Mouse (Mus musculus): ENCODE data around the gene Olfml2a.
A peak's percentile ranks its signal among the peaks of the same experiment; 100 is the strongest.

Gene Olfml2a

DNA sequence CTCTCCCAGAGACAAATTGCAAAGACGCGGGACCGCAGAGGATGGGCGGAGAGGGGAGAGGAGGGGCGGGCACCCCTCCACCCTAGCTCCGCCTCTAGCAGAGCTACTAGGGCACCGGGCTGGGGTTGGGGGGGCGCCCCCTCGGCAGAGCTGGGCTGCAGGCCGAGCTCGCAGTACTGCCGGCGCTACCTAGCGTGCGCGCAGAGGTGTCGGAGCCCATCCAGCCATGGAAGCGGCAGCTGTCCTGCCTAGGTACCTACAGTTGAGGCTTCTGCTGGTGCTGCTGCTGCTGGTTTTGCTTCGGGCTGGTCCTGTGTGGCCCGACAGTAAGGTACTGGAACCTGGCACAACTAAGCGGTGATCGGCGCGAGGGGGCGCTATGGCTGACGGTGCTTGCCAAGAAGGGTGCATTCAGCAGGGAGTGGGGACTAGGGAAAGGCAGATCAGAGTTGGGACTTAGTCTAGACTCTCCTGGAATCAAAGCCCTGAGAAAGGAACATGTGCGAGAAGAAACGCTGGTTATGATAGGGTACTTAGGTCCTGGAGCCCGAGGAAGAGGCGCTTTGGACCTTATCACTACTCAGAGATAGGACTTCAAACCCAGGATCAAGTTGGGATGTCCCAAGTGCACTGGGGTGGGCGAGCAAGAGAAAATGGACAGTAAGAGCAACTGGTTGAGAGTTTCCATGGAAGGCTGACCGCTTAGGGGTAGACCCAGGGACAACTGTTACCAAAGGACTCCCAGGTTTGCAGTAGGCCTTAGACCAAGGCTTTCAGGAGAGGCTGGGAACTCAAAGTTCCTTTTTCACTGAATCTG lies at the start of gene Olfml2a:
Gene Olfml2a (plus strand): TSS at position 128 of the 817 bp plus-strand sequence.
- DNase-seq (ENCODE audit: low read depth, low spot score): peak; percentile 74

DNA sequence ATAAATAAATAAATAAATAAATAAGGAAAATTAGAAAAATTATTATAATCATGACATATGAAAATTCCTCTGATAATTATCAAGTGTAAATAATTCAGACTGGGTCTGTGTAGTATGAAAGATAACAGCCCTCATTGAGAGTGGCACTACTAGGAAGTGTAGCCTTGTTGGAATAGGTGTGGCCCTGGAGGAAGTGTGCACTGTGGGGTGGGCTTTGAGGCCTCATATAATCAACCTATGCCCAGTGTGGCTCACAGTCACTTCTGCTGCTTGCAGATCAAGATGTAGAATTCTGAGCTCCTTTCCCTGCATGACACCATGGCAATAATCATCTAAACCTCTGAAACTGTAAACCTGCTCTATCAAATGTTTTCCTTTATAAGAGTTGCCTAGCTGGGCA lies 28.9 kb upstream of the Olfml2a start:
- DNase-seq (ENCODE audit: low read depth, low spot score): no peak

DNA sequence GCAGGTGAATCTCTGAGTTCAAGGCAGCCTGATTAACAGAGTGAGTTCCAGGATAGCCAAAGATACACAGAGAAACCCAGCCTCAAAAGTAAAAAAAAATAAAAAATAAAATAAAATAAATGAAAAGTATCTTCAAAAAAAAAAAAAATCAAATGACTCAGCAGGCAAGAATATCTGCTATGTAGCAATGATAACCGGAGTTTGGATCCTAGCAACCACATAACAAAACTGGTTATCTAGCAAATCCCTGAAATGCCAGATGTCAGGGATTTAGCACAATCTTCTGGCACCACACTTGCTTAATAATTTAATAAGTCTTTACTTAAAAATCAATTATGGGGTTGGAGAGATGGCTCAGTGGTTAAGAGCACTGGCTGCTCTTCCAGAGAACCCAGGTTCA lies 27.5 kb upstream of the Olfml2a start:
- no peak for DNase-seq (ENCODE audit: low read depth, low spot score)

DNA sequence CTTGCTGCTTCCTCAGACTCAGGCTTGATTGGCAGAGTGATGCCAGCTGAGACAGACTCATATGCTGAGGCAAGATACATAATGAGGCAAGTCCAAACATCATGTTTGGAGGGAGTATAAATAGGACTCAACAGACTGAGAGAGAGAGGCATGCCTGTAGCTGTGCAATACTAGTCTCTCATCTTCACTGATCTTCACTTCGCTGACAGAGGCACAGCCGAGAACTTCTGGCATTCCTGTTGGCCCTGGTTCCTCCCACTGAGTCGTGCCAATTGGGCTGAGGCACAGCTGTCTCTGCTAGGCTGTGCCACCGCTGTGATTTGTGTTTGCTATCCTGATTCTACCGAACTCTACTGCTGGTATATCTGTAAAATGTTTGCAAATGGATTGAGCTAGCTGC lies 25.7 kb upstream of the Olfml2a start:
- no peak for DNase-seq (ENCODE audit: low read depth, low spot score)

DNA sequence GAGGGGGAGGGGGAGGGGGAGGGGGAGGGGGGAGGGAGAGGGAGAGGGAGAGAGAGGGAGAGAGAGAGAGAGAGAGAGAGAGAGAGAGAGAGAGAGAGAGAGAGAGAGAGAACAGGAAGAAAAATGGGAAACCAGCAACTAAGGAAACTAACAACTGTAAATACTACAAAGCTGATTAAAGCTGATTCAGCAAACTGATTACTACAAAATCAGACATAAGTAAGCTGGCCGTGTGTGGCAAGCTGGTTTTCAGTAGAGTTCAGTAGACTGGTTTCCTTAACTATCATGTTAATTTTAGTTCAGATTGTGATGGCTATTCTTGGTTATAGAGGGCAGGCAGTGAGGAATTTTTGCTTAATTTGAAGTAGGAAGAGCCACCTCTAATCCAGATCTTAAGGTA lies 23.2 kb upstream of the Olfml2a start:
- DNase-seq (ENCODE audit: low read depth, low spot score): no peak

DNA sequence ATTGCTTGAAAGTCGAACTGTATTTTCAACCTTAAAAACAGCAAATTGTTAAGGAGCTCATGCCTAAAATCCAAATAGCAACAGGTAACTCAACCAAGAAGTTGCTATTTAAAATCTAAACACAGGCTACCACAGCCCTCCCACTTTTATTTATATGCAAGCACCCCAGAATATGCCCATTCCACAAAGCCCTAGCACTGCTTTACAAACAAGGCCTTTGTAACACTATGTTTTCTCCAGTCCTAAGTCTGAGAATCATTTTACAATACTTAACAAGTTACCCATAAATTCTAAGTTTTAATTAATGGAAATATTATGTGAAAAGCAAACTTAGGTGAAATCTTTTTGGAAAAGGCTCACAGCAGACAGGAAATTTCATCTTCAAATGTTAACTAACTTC lies 17.3 kb upstream of the Olfml2a start:
- no peak for DNase-seq (ENCODE audit: low read depth, low spot score)

DNA sequence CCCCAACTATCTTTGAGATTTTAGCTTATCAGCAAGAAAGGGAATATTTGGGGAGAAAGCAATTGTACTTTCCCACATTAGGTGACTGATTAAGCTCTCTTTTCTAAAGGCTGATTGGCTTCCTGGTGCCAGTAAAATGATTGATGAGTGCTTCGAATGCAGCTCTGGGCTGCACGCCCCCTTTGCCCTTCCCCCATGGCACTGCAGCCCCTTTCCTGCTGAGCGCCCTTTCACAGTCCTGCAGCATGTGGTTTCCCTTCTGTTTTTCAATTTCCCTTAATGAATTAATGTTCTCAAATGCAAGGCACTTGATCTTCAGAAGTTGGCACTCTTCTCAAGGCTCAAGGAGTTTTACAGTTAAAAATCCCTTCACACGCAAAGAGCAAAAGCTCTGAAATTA lies 16.8 kb upstream of the Olfml2a start:
- no peak for DNase-seq (ENCODE audit: low read depth, low spot score)

DNA sequence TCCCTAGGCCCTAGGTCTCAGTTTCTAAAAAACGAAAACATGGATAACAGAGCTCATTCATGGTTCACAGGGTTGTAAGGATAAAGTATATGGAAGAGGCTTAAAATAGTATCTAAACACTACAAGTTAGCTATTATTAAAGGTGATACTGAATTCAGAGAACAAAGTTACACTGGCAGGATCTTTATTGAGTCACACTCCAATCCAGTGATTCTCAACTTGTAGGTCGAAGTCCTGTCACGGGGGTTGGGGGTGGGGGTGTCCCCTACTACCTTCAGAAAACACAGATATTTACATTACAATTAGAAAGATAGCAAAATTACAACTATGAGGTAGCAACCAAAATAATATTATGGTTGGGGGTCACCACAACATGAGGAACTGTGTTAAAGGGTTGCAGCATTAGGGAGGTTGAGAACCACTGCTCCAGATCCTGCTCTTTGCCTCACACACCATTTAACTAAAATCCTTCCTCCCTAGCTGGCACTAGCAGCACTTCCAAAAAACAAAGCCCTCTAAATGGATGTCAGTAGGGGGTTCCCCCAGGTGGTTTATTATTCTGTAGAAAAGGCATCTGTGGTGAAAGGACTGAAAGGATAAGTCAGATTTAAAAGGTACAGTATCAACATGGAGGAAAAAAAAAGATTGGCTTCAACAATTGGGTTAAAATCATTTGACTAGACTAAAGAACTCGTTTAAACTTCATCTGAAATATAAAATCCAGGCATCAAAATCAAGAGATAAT lies 14.7 kb upstream of the Olfml2a start:
- DNase-seq (ENCODE audit: low read depth, low spot score): no peak

DNA sequence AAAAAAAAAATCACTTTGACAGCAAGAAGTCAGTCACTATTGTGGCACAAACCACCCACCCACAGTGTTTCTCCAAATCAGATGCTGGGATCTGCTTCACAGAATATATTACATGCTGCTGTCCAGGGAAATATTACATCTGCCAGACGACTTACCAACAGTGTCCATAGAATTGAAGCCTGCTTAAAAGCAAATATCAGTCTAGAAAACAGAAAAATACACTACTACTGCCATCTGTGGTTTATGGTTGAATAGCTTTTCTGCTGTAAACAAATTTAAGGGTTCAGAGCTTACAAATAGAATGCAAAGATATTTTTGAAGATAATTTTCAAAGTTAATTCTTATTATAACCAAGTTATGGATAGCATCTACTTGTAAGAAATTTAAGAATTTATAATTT lies 10.4 kb upstream of the Olfml2a start:
- DNase-seq (ENCODE audit: low read depth, low spot score): no peak

DNA sequence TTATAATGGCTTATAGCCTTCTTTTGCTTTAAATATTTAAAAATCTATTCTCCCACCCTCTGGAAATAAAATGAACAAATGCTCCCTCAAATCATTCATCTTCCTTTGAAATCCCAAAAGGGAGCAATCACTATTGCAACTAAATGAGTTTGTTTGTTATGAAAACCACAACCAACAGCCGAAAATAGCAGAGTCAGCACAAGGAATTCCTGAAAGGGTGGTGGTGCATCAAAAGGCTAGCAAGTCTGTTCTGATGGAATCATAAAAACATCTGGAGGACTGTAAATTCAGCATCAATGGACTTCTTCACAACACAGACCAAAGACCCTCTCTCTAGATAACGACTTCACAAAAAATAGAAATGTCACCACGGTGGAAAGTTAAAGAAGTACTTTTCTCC lies 8.3 kb upstream of the Olfml2a start:
- no peak for DNase-seq (ENCODE audit: low read depth, low spot score)

DNA sequence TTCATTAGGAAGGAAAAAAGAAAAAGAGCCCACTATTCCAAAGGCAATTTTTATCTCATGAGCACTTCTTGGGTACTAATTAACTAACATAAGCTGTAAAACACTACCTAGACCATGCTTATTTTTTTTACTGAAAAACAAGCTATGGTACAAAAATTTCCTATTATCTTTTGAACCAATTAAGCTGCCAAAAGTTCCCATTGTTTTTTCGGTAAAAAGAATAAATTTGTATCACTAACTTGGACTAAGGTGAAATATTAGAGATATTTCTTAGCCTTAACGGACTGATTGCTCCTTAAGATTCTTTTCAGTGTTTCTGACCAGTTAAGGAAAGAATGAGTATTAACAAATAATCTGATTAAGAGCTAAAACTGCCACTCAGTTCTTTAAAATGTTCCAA lies 7.9 kb upstream of the Olfml2a start:
- no peak for DNase-seq (ENCODE audit: low read depth, low spot score)

DNA sequence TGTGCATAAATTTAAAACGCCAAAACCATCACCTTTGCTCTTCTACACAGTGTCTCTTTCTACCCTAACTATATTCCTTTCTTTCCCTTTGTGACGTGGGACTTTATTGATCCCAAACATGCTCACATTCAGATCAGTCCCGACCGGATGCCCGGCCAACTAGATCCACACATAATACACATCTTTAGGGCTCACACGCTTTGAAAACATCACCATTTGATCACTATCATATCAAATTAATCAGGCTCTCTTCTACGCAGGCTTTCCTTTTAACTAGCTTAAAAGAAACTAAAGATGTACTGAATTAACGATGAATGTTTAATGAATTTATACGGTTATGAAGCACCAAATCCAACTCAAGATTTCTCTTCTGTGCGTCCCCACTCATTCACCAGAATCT lies 7.2 kb upstream of the Olfml2a start:
- DNase-seq (ENCODE audit: low read depth, low spot score): no peak

DNA sequence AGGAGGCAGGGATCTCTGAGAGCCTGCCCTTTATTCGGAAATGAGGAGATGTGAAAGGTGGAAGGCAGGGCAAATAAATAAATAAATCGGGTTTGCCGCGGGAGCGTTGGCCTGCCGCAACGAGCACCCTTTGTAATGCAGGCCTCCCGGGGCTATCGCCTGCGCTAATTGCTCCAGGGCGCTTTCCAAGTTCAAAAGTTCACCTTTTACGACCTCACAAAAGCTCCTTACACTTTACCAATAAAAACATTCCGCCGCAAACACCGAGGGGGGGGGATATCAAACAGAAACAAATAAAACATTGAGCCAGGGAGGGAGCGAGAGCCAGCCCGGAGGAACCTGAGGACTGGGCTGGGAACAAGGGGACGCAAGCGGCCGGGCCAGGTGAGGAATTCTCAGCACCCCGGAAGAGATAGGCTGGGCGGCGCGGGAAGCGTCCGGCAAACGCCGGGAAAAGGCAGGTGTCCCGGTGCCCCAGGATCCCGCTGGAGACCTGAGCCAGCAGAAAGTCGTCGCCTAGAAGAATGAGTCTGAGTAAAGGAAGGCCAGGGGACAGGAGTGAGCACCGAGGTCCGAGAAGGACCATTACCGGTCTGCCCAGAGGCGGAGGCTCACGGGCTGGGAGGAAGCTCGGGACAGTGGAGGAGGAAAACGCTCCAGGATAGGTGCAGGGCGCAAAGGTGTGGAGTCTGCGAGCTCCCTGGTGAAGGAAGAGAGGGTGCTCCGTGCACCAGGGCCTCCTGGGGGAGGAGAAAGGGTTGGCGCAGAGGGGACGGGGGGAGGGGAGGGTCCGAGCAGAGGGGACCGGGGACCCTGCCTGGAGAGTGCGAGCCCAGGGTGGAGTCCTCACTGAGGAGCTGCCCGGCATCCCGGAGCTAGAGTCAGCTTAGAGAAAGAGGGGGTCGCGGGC lies 6.4 kb upstream of the Olfml2a start:
- peak; percentile 29 for DNase-seq (ENCODE audit: low read depth, low spot score)

DNA sequence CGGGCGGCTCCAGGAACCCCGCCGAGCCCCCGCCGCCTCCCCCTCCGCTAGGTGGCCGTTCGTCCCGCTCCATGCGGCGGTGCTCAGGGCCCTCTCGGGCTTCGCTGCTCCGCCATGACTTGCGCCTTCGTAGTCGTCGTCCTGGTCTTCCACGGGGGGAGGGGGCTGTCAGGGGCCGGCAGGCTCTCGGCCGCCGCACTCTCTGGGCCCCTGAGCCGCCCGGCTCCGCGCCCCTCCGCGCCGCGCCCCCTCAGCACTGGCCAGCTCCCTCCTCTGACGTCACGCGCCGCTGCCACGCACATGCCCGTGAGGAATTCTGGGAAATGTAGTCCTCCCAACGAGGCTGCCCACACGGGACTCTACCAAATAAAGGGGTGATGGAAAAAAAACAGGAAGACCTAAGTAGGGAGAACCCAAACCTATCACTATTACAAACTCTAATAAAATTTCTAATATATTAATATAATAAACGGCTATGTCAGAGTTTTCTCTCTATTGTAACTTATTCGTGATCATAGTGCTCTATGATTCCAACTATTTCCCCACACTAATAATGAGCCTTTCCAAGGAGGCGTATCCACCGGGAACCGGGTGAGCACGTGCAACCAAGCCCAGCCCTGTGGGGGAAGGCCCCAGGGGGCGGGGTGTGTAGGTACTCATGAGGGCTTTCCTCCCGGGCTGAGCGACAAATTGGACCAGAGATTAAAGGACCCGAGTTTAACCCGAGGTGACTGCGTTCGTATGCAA lies 5.5 kb upstream of the Olfml2a start:
- DNase-seq (ENCODE audit: low read depth, low spot score): peak; percentile 96

DNA sequence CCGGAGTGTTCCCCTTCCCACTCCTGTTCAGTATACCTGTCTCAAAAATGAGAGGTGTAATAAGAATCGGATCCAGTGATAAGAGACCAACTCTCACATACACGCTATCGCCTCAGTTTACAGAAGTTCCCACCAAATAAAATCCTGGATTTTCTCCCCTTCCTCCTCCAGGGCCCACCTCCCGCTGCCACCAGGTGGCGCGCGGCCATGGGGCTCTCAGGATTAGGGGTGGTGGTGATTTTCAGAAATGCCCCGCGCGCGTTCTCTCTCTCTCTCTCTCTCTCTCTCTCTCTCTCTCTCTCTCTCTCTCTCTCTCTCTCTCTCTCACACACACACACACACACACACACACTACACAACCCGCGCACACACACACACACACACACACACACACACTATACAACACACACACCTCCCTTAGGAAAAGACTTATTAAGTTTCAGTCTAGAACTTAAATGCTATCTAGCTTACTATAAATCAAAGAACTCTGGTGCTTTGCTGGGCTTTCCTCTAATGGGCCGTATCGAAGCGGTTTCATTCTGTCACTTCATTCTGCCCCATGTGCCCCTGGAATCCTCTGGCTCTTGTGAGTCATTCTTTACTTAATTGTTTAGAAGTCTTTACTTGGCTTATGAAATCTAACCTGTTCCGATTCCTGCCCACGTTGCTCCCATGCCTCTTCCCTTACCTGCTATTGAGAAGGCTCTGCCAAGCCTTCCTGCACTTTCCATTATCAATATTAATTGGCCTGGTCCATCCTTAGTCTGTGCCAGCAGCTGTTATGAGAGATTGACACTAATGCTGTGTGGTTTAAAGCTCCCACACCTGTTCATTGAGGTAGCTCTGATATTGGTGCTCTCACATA lies 4.4 kb upstream of the Olfml2a start, which contains the start of gene Nr6a1:
Gene Nr6a1 (minus strand): TSS at position 574 of the 865 bp plus-strand sequence.
- peak; percentile 77 for DNase-seq (ENCODE audit: low read depth, low spot score)

DNA sequence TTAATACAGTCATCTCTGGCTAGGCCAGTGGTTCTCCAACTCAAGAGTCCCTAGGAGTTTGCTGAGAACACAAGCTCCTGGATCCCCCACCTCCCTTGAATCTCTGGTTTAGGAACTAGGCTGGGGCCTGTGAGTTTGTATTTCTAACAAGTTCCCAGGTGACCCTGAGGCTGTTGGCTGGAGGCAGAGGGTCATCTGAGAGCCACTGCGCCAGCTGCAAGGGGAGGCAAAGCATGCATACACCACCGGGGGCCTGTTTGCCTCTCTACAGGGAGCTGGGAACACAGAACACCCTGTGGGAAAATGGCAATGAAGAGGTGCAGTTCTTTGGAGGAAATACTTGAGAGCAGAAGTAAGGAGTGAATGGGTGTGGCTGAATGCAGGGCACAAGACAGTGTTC lies 1.5 kb upstream of the Olfml2a start:
- DNase-seq (ENCODE audit: low read depth, low spot score): no peak

DNA sequence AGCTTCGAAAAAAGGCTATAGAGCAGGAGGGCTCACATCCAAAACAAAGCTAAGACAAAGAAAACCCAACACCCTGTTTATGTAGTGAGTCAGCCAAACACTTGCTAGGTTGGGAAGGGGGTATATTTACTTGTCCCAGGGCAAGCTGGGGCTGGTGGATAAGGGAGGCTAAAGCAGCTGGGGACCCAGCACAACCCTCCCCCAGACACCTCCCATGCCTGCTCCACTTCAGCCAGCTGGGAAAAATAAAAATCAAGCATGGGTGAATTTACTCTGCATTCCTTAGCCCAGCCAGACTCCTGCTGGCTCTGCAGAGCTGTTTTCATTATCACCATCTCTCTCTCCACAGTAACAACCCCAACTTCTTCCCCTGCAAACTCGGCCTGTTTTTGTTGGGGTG lies 2.2 kb downstream of the Olfml2a start:
- no peak for DNase-seq (ENCODE audit: low read depth, low spot score)

DNA sequence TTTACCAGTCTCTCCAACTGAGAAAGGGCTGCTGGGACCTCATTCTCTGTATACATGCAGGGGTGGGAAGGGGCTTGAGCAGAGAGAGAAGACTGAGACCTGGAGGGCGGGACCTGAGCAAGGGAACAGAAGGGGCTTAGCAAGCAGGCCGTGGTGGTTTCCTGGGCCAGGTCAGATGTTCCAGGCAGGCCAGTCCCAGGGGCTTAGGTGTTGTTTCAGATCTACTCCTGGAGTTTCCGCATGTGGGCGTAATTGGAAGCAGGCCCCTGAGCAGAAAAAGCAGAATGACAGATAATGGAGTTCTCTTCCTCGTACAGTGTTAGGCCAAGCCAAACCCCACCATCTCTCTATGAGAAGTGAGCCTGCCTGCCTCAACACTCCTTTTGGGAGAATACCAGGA lies 3.2 kb downstream of the Olfml2a start:
- DNase-seq (ENCODE audit: low read depth, low spot score): no peak

DNA sequence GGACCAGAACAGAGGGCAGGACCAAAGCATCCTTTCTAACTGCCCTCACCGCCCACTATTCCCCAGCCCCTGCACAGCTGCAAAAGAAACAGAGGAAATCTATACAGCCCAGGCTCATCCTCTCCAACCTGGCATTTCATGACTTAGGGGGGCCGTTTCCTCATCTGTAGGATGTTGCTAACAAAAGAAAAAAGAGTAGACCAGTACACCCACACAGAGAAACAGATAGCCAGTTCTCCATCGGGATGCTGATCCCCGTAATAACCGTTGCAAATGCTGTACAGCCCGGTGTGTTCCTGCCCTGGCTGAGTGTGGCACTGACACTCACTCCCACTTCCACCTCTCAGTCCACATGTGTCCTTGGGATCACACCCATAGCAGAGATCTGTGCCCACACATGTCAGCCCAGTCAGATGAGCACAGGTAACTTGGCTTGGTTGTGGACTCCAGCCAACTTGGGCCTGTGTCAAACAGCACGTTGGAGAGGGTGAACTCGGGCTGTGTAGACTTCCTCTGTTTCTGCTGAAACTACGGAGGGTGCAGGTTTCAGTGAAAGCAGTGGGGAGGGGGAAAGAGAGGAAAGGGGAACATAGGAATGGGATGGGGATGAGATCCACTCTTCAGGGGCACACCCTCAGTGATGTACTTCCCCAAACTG lies 5.1 kb downstream of the Olfml2a start:
- no peak for DNase-seq (ENCODE audit: low read depth, low spot score)

DNA sequence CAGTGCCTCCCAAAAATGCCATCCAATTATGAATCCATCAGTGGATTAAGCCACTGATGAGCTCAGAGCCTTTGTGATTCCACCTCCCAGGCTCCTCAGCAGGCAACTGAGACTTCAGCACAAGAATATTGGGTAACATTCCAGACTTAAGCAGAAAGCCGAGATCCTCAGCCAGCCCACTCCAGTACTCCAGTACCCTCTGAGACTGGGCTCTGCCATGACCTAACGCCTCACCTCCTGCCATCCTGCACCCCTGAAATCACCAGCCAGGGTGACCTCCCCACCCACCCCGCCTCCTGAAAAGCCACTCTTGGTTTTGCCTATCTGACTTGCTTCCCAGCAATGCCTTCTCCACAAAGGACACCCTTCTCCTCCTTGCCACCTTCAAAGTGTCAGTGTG lies 5.6 kb downstream of the Olfml2a start:
- DNase-seq (ENCODE audit: low read depth, low spot score): no peak
